Mouse (Mus musculus) heart, embryonic 11.5 days (tissue): ENCODE results near the gene Htr3b. TPM values are rescaled to one million over a fixed set of nuclear protein-coding genes. Genes with fewer than 3 reads are reported as not detected.
A peak's percentile ranks its signal among the peaks of the same experiment; 100 is the strongest.

Source experiments
- ATAC-seq: fragments of 200-750 bp; cut with Nextera tagmentation; replicated peaks from 2 replicates; pipeline ENCODE4 v1.8.0; 2017; ENCODE audit warnings: moderate library complexity; ENCODE audit not compliant: insufficient number of reproducible peaks, low FRiP score, low TSS enrichment
- H3K27ac ChIP-seq: fragments of 300-500 bp; sonication (generic); 2 replicates; pipeline ENCODE4 v1.5.1; 2014; ENCODE audit warnings: mild to moderate bottlenecking, low read depth, low read length
- H3K27me3 ChIP-seq: fragments of 300-500 bp; sonication (generic); 2 replicates; pipeline ENCODE4 v1.6.1; 2014; ENCODE audit warnings: mild to moderate bottlenecking, low read length, mixed read lengths; ENCODE audit not compliant: control insufficient read depth, insufficient read depth
- H3K36me3 ChIP-seq: fragments of 300-500 bp; sonication (generic); 2 replicates; pipeline ENCODE4 v1.6.1; 2014; ENCODE audit warnings: mild to moderate bottlenecking, low read length, moderate library complexity, mixed read lengths; ENCODE audit not compliant: control insufficient read depth, insufficient read depth
- H3K4me1 ChIP-seq: fragments of 300-500 bp; sonication (generic); 2 replicates; pipeline ENCODE4 v1.6.1; 2014; ENCODE audit warnings: low read length; ENCODE audit not compliant: control insufficient read depth, insufficient read depth
- H3K4me2 ChIP-seq: fragments of 300-500 bp; sonication (generic); 2 replicates; pipeline ENCODE4 v1.6.1; 2014; ENCODE audit warnings: mild to moderate bottlenecking, moderate library complexity
- H3K4me3 ChIP-seq: fragments of 300-500 bp; sonication (generic); 2 replicates; pipeline ENCODE4 v1.5.1; 2014; ENCODE audit warnings: low read depth, low read length
- H3K9ac ChIP-seq: fragments of 300-500 bp; sonication (generic); 2 replicates; pipeline ENCODE4 v1.6.1; 2014; ENCODE audit warnings: mild to moderate bottlenecking, low read depth, low read length, moderate library complexity
- H3K9me3 ChIP-seq: fragments of 300-500 bp; sonication (generic); replicated peaks from 2 replicates; pipeline ENCODE4 v1.6.1; 2016; ENCODE audit warnings: low read length; ENCODE audit not compliant: control insufficient read depth
- WGBS: fragments of 180-500 bp; shearing (Covaris S2); extraction: QIAGEN DNeasy Blood & Tissue Kit; methylation state at CpG from one replicate; pipeline ENCODE4 v1.1.7; 2014; ENCODE audit not compliant: insufficient replicate concordance; 5-methylcytosine and 5-hydroxymethylcytosine counted together
- polyA plus RNA-seq: library from polyadenylated mRNA; unstranded; fragments of >200 nt; fragmentation: Nextera tagmentation; extraction: Ambion mirVana; gene quantifications from 2 replicates; pipeline ENCODE4 v1.2.1, GENCODE M21; 2014

Htr3b gene
- polyA plus RNA-seq, 1 experiment from 2014 or later, result not detected

- Histone ChIP-seq H3K36me3 (no peaks in the 10 kb centered on the region), H3K27ac (no peak overlapping the region), H3K9ac (no peak overlapping the region), H3K4me3 (no peak overlapping the region), H3K9me3 (no peaks in the 10 kb centered on the region), H3K4me1 (no peaks in the 10 kb centered on the region), H3K27me3 (peaks cover 4% of the 10 kb centered on the region), H3K4me2 (no peak overlapping the region)
- no peak for ATAC-seq
- 30% methylated on average over 7 of the region's 7 CpGs for WGBS
These were observed 2.7 kb downstream of the Htr3b start for GRCm38 (mm10) chr9:48962131-48962530.

- H3K27ac ChIP-seq, result no peak overlapping the region
- 42% methylated on average over 12 of the region's 12 CpGs for WGBS
These were observed 3.5 kb downstream of the Htr3b start for GRCm38 (mm10) chr9:48961314-48961713.

GRCm38 (mm10) chr9:48947565-48947964, 17.2 kb downstream of the Htr3b start:
- Histone ChIP-seq H3K4me3 (no peak overlapping the region), H3K27me3 (no peaks in the 10 kb centered on the region), H3K9me3 (no peaks in the 10 kb centered on the region), H3K36me3 (no peaks in the 10 kb centered on the region), H3K4me1 (peaks cover 2% of the 10 kb centered on the region; the same call in 1 of the 2 replicates), H3K4me2 (no peak overlapping the region), H3K9ac (no peak overlapping the region), H3K27ac (no peak overlapping the region)
- WGBS, result 77% methylated on average over 4 of the region's 4 CpGs
- no peak for ATAC-seq

More at GRCm38 (mm10) chr9:48961314-48961713, 3.5 kb downstream of the Htr3b start:
- H3K9ac ChIP-seq, result no peak overlapping the region
- peaks cover 4% of the 10 kb centered on the region for H3K27me3 ChIP-seq
- H3K4me3 ChIP-seq, result no peak overlapping the region
- no peak for ATAC-seq
- H3K4me1 ChIP-seq, result no peaks in the 10 kb centered on the region
- H3K36me3 ChIP-seq, result no peaks in the 10 kb centered on the region
- H3K4me2 ChIP-seq, result no peak overlapping the region
- no peaks in the 10 kb centered on the region for H3K9me3 ChIP-seq

GRCm38 (mm10) chr9:48942349-48942748, 22.4 kb downstream of the Htr3b start:
- Histone ChIP-seq H3K4me3 (no peak overlapping the region), H3K27ac (no peak overlapping the region), H3K4me2 (no peak overlapping the region), H3K27me3 (no peaks in the 10 kb centered on the region), H3K4me1 (peaks cover 8% of the 10 kb centered on the region; the same call in 1 of the 2 replicates), H3K9ac (no peak overlapping the region), H3K9me3 (no peaks in the 10 kb centered on the region), H3K36me3 (no peaks in the 10 kb centered on the region)
- no peak for ATAC-seq
- 63% methylated on average over 1 of the region's 1 CpGs for WGBS

GRCm38 (mm10) chr9:48929436-48929835, 35.4 kb downstream of the Htr3b start:
- ATAC-seq, result no peak
- 70% methylated on average over 5 of the region's 5 CpGs for WGBS
- Histone ChIP-seq H3K36me3 (no peaks in the 10 kb centered on the region), H3K4me2 (no peak overlapping the region), H3K27me3 (0 out of 2 replicates have a peak, but pooled peaks cover 2% of the 10 kb centered on the region), H3K27ac (no peak overlapping the region), H3K4me3 (no peak overlapping the region), H3K9me3 (no peaks in the 10 kb centered on the region), H3K9ac (no peak overlapping the region), H3K4me1 (no peaks in the 10 kb centered on the region; the same call in 1 of the 2 replicates)

GRCm38 (mm10) chr9:48928781-48929180, 36.0 kb downstream of the Htr3b start:
- Histone ChIP-seq H3K4me3 (no peak overlapping the region), H3K4me2 (no peak overlapping the region), H3K4me1 (no peaks in the 10 kb centered on the region; the same call in 1 of the 2 replicates), H3K36me3 (no peaks in the 10 kb centered on the region), H3K9ac (no peak overlapping the region), H3K9me3 (no peaks in the 10 kb centered on the region), H3K27me3 (0 out of 2 replicates have a peak, but pooled peaks cover 2% of the 10 kb centered on the region), H3K27ac (no peak overlapping the region)
- no peak for ATAC-seq
- 61% methylated on average over 3 of the region's 3 CpGs for WGBS

GRCm38 (mm10) chr9:48916011-48916788, 48.6 kb downstream of the Htr3b start:
- no peaks in the 10 kb centered on the region for H3K27me3 ChIP-seq
- no peak overlapping the region for H3K4me2 ChIP-seq
- no peak overlapping the region for H3K27ac ChIP-seq
- no peak for ATAC-seq
- H3K9me3 ChIP-seq, result no peaks in the 10 kb centered on the region
- 62% methylated on average over 18 of the region's 18 CpGs for WGBS
- H3K4me3 ChIP-seq, result no peak overlapping the region
- H3K36me3 ChIP-seq, result no peaks in the 10 kb centered on the region
- H3K9ac ChIP-seq, result no peak overlapping the region
- H3K4me1 ChIP-seq, result no peaks in the 10 kb centered on the region

GRCm38 (mm10) chr9:48910885-48911537, 53.8 kb downstream of the Htr3b start, which contains the start of gene Htr3a:
Htr3a (minus strand) TSS chr9:48911099.
- H3K9ac ChIP-seq, result no peak within 1 kb of the TSS
- ATAC-seq, result no peak
- H3K27me3 ChIP-seq, result peaks cover 6% of the 10 kb centered on the region; the same call in 1 of the 2 replicates
- H3K4me1 ChIP-seq, result no peaks in the 10 kb centered on the region
- H3K36me3 ChIP-seq, result no peaks in the 10 kb centered on the region
- H3K9me3 ChIP-seq, result no peaks in the 10 kb centered on the region
- no peak within 1 kb of the TSS for H3K27ac ChIP-seq
- 1% methylated on average over 9 of the region's 9 CpGs for WGBS
- peak within 1 kb of the TSS; percentile 9 for H3K4me2 ChIP-seq
- H3K4me3 ChIP-seq, result no peak within 1 kb of the TSS
